Mouse (Mus musculus): Measurements from ENCODE around the gene Magi1.

DNA sequence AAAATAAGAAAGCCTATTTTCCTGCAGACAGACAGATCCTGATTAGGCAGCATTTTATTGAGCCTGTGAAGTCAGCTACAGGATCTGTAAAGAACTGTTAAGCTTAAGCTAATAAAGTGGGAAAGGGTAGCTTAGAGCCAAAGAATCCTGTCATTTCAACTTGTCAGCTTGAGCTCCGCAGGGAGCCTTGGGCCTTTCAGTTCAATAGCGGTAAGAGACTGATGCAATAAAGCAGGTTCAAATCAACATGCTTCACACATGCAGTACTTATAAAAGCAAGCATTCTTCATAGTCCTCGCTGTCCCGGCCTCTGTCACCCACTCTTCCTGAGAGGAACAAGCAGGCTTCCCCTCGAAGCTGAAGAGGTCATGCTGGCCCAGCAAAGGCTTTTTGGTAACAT lies 199.0 kb downstream of the Magi1 start:
- TF ChIP-seq POLR2A (IDR thresholded peaks at IDR 0.05; ENCODE audit: low read depth, low read length) (no peak), CTCF (IDR thresholded peaks at IDR 0.05; ENCODE audit: borderline replicate concordance, insufficient read depth, low read length) (no peak)
